Comparison of ENCODE assay signal across 15 mouse cellular contexts in the genomic region with DNA sequence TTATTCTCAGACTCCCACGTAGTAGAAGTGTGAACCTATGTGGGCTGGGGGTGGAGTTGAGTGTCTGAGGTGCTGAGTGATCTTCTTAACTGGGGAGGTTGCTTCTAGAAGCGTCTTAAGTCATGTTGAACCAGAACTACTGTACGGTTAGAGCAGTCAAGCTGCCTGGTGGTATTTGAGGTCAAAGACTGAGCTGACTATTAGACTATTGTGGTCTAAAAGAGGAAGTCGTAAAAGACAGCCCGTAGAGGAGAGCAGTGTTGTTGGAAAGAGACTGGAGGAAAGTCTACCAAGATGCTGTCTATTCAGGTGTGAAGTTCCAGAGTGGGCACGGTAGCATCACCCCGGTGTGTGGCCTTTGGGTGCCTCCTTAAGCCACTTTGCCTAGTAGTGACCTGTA. TPM values are rescaled to one million over a fixed set of nuclear protein-coding genes. Genes with fewer than 3 reads are reported as not detected.
DNase-seq lines count a peak whose midpoint lies in the region; ATAC-seq and TF ChIP-seq lines count a peak whose summit lies in the region.
"Had no signal": no experiment of that assay in that cellular context is flagged by ENCODE, and none has a peak within 500 bp of the region (broad histone marks: within the 10 kb centered on the region; RNA-seq: fewer than 3 reads in every experiment).

No protein-coding gene starts in this region.

- ATAC-seq in intestine, embryonic 16.5 days = no peak
- no peak for ATAC-seq in intestine, embryonic 15.5 days
- ATAC-seq in activated CD4-positive, CD25-positive, alpha-beta regulatory T cell, adult 4 months = peak; percentile 93
- ATAC-seq in midbrain, embryonic 15.5 days (replicated peaks) = no peak
- ATAC-seq: forebrain, embryonic 15.5 days had no signal

- no peaks in the 10 kb centered on the region for H3K79me2 ChIP-seq in myocyte (ENCODE audit: control insufficient read depth, insufficient read depth)

- WGBS in intestine, embryonic 16.5 days = 68% methylated on average over 7 of the region's 7 CpGs
- WGBS in intestine, embryonic 15.5 days = 70% methylated on average over 7 of the region's 7 CpGs
- WGBS in midbrain, embryonic 15.5 days = 94% methylated on average over 7 of the region's 7 CpGs

- no peak overlapping the region for H3ac ChIP-seq in myocyte (ENCODE audit: control insufficient read depth, insufficient read length)

- H3K4me2 ChIP-seq in intestine, embryonic 16.5 days (ENCODE audit: low read depth, low read length) = no peak overlapping the region
- no peak overlapping the region for H3K4me2 ChIP-seq in intestine, embryonic 15.5 days (replicated peaks)
- H3K4me2 ChIP-seq in myocyte (ENCODE audit: low read depth) = no peak overlapping the region
- H3K4me2 ChIP-seq in midbrain, embryonic 15.5 days = no peak overlapping the region
- H3K4me2 ChIP-seq: forebrain, embryonic 15.5 days; midbrain, embryonic 12.5 days; neural tube, embryonic 15.5 days had no signal

- H3K36me3 ChIP-seq in intestine, embryonic 16.5 days (ENCODE audit: control insufficient read depth, insufficient read depth, low read length) = peaks cover 5% of the 10 kb centered on the region; the same call in 1 of the 2 replicates
- H3K36me3 ChIP-seq in intestine, embryonic 15.5 days = no peaks in the 10 kb centered on the region
- H3K36me3 ChIP-seq in myocyte (ENCODE audit: control insufficient read depth, insufficient read depth) = no peaks in the 10 kb centered on the region
- no peaks in the 10 kb centered on the region for H3K36me3 ChIP-seq in midbrain, embryonic 15.5 days (replicated peaks)
- H3K36me3 ChIP-seq: neural tube, embryonic 15.5 days had no signal

- H3K9ac ChIP-seq in intestine, embryonic 16.5 days (ENCODE audit: low read depth, low read length) = 0 out of 2 replicates have a peak overlapping the region, but pooled peaks have one; percentile 27
- no peak overlapping the region for H3K9ac ChIP-seq in intestine, embryonic 15.5 days
- no peak overlapping the region for H3K9ac ChIP-seq in midbrain, embryonic 15.5 days
- H3K9ac ChIP-seq: forebrain, embryonic 15.5 days; midbrain, embryonic 12.5 days; neural tube, embryonic 15.5 days had no signal

- H3K9me3 ChIP-seq in intestine, embryonic 16.5 days (ENCODE audit: control insufficient read depth, low read length) = no peaks in the 10 kb centered on the region
- no peaks in the 10 kb centered on the region for H3K9me3 ChIP-seq in intestine, embryonic 15.5 days
- no peaks in the 10 kb centered on the region for H3K9me3 ChIP-seq in midbrain, embryonic 15.5 days
- H3K9me3 ChIP-seq: forebrain, embryonic 15.5 days; midbrain, embryonic 12.5 days; neural tube, embryonic 15.5 days had no signal

- TF ChIP-seq POLR2A in myocyte (IDR thresholded peaks at IDR 0.05; ENCODE audit: insufficient read length, low read depth) = no peak

- H3K4me1 ChIP-seq in intestine, embryonic 16.5 days (ENCODE audit: control insufficient read depth, insufficient read depth, low read length) = peaks cover 21% of the 10 kb centered on the region
- H3K4me1 ChIP-seq in intestine, embryonic 15.5 days (replicated peaks) = peaks cover 8% of the 10 kb centered on the region; the same call in 1 of the 2 replicates
- H3K4me1 ChIP-seq in midbrain, embryonic 15.5 days = peaks cover 2% of the 10 kb centered on the region; the same call in 1 of the 2 replicates
- H3K4me1 ChIP-seq: neural tube, embryonic 15.5 days had no signal

- H3K27ac ChIP-seq in intestine, embryonic 16.5 days (ENCODE audit: low read length) = peak overlapping the region; percentile 30; the same call in 1 of the 2 replicates
- H3K27ac ChIP-seq in intestine, embryonic 15.5 days = no peak overlapping the region
- H3K27ac ChIP-seq in midbrain, embryonic 15.5 days = no peak overlapping the region
- H3K27ac ChIP-seq: forebrain, embryonic 15.5 days; midbrain, embryonic 12.5 days; neural tube, embryonic 15.5 days had no signal

- no peak overlapping the region for H3K4me3 ChIP-seq in intestine, embryonic 16.5 days (ENCODE audit: low read length)
- no peak overlapping the region for H3K4me3 ChIP-seq in intestine, embryonic 15.5 days (replicated peaks)
- no peak overlapping the region for H3K4me3 ChIP-seq in myocyte
- H3K4me3 ChIP-seq in midbrain, embryonic 15.5 days = no peak overlapping the region
- H3K4me3 ChIP-seq: forebrain, embryonic 15.5 days; midbrain, embryonic 12.5 days; neural tube, embryonic 15.5 days had no signal

- H3K27me3 ChIP-seq in intestine, embryonic 16.5 days (replicated peaks; ENCODE audit: control insufficient read depth, insufficient read depth, low read length) = no peaks in the 10 kb centered on the region
- no peaks in the 10 kb centered on the region for H3K27me3 ChIP-seq in intestine, embryonic 15.5 days (replicated peaks)
- no peaks in the 10 kb centered on the region for H3K27me3 ChIP-seq in myocyte (ENCODE audit: control insufficient read depth, insufficient read depth, insufficient read length)
- no peaks in the 10 kb centered on the region for H3K27me3 ChIP-seq in midbrain, embryonic 15.5 days (replicated peaks)
- H3K27me3 ChIP-seq: forebrain, embryonic 15.5 days; midbrain, embryonic 12.5 days; neural tube, embryonic 15.5 days had no signal

- peak; percentile 79 for DNase-seq in A20 (ENCODE audit: low read depth, low spot score)
- no peak for DNase-seq in embryo, embryonic 10.5 days (ENCODE audit: low spot score)
- DNase-seq in right cerebral cortex, postnatal 36 days (ENCODE audit: low spot score in 2 of 2) = no peak
- DNase-seq: cerebellum, adult 9-11 months; gastrocnemius, postnatal 25 days had no signal

TF ChIP-seq in myocyte, 11 proteins besides CTCF, POLR2A, EP300 and RAD21:
- TF ChIP-seq MYOD1 (IDR thresholded peaks at IDR 0.05; ENCODE audit: control insufficient read depth in 1 of 3, insufficient read length in 2 of 3, low read depth in 2 of 3) = no peak
- peak; percentile 51 for TF ChIP-seq POLR2AphosphoS2 (IDR thresholded peaks at IDR 0.05; ENCODE audit: insufficient read length, low read depth)
- TF ChIP-seq CEBPB (IDR thresholded peaks at IDR 0.05; ENCODE audit: insufficient read depth, poor library complexity, severe bottlenecking) = no peak
- no peak for TF ChIP-seq E2F4 (IDR thresholded peaks at IDR 0.05; ENCODE audit: insufficient read depth)

RNA-seq across cellular contexts. Expression of a gene that starts 24.0 kb away (rescaled TPM):
- polyA plus RNA-seq in intestine, embryonic 16.5 days (2015; fragmentation: Nextera tagmentation; extraction: Ambion mirVana) = 358 and 407 TPM in 2 replicates
- polyA plus RNA-seq in intestine, embryonic 15.5 days (2015; fragmentation: Nextera tagmentation; extraction: Ambion mirVana) = 209 and 261 TPM in 2 replicates
- 1 to 10 TPM in 1 of 2 experiments, under 1 TPM in 1; 0.41 to 1.3 TPM for polyA plus RNA-seq in activated CD4-positive, CD25-positive, alpha-beta regulatory T cell, adult 4 months (2017; shearing (Covaris generic))
- polyA plus RNA-seq in myocyte (2012; fragmentation: generic; extraction: Trizol) = 0.05 TPM
- polyA plus RNA-seq in midbrain, embryonic 15.5 days (2015; fragmentation: Nextera tagmentation; extraction: Ambion mirVana) = 0.08 TPM in 1 of 2 replicates, not detected in the other
- polyA plus RNA-seq: embryonic facial prominence, embryonic 14.5 days; forebrain, embryonic 15.5 days; heart, postnatal 0 days; neural tube, embryonic 15.5 days had no signal

RNA-seq across cellular contexts. Expression of a gene that starts 59.6 kb away (rescaled TPM):
- 6.6 and 9.3 TPM in 2 replicates for polyA plus RNA-seq in intestine, embryonic 16.5 days (2015; fragmentation: Nextera tagmentation; extraction: Ambion mirVana)
- polyA plus RNA-seq in intestine, embryonic 15.5 days (2015; fragmentation: Nextera tagmentation; extraction: Ambion mirVana) = 35.8 and 36.1 TPM in 2 replicates
- polyA plus RNA-seq in activated CD4-positive, CD25-positive, alpha-beta regulatory T cell, adult 4 months (2017; shearing (Covaris generic)) = 1 to 10 TPM in 1 of 2 experiments, under 1 TPM in 1; 0.85 to 1.6 TPM
- polyA plus RNA-seq in myocyte (2012; fragmentation: generic; extraction: Trizol) = 114 TPM
- 24.1 and 24.6 TPM in 2 replicates for polyA plus RNA-seq in midbrain, embryonic 15.5 days (2015; fragmentation: Nextera tagmentation; extraction: Ambion mirVana)

Comparison
In these comparisons a context has a peak if more than half of its experiments do, and no peak if none do; other contexts are left out.
1. RNA of a gene that starts 24.0 kb away (polyA plus RNA-seq): 358 to 407 TPM in intestine, embryonic 16.5 days and 209 to 261 TPM in intestine, embryonic 15.5 days; 0.41 to 1.3 TPM in activated CD4-positive, CD25-positive, alpha-beta regulatory T cell, adult 4 months, 0.08 TPM in midbrain, embryonic 15.5 days and 0.05 TPM in myocyte (single experiment); every median in the first group is over 10 times any median in the second.